Mouse (Mus musculus) cerebellum, adult 11-12 months (tissue): Measurements from ENCODE around the gene Apba3.

Experiments used
- DNase-seq: peaks from one replicate; pipeline ENCODE4 v3.0.0; 2022

The Apba3 gene

DNA sequence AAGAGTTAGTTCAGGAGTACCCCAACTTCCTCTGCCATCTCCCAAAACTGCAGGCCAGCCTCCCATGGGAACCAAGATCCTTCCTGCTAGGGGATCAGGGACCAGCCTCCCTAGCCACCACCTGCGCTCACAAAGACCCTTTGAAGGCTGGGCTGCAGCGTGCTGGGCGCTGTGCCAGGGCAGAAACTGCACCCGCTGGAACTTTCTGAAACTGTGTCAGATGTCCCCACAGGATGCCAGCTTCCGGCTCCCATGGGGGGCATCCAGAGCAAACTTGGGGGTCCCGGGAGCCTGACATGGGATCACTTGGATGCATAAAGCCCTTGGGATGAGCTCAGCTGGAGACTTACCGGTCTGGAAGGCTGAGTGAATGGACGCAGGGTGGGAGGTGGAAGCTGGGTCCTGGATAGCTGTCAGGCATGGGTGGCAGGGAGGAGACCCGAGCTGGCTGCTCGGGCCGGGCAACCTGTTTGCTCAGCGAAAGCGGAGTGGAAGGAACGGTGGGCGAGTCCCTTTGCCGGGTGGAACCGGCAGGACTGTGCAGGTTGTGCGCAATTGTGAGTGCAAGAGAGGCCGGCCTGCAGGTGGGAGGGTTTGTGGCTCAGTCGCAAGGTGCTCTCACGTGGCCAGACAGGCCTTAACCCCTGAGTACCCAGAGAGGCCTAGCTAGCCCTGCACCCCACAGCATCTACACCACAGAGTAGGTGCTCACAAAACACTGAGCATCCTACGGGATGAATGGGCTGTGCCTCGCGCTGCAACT, 24.1 kb downstream of the Apba3 start:
- DNase-seq: peak; percentile 74

DNA sequence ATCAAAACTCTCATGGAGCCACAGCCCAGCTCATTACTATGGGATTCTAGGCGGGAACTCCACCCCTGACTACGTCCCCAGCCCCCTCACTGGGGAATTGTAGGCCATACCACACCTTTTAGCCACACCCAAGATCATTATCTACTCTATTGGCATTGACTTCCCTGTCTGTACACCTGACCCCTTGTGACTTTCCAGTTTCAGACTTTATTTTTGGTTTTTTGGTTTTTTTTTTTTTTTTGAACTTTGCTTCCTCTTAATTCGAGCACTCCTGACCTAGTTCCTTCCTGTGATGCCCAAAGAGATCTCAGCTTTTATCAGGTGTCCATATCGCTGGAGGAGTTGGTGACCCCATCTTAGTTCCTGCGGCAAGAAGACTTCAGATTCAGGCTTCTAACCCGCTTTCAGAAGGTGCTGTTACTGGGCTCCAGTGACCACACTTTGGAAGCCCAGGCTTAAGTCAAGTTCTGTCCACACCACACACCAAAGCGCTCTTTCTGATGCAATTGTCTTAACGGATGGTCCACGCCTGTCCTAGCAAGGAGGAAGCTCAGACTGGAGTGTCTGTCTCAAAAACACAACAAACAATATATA, 24.8 kb downstream of the Apba3 start, which contains the start of gene Tjp3:
Gene Tjp3, minus strand, starts transcription at position 71 of the 594 bp plus-strand sequence.
- DNase-seq: peak; percentile 58

DNA sequence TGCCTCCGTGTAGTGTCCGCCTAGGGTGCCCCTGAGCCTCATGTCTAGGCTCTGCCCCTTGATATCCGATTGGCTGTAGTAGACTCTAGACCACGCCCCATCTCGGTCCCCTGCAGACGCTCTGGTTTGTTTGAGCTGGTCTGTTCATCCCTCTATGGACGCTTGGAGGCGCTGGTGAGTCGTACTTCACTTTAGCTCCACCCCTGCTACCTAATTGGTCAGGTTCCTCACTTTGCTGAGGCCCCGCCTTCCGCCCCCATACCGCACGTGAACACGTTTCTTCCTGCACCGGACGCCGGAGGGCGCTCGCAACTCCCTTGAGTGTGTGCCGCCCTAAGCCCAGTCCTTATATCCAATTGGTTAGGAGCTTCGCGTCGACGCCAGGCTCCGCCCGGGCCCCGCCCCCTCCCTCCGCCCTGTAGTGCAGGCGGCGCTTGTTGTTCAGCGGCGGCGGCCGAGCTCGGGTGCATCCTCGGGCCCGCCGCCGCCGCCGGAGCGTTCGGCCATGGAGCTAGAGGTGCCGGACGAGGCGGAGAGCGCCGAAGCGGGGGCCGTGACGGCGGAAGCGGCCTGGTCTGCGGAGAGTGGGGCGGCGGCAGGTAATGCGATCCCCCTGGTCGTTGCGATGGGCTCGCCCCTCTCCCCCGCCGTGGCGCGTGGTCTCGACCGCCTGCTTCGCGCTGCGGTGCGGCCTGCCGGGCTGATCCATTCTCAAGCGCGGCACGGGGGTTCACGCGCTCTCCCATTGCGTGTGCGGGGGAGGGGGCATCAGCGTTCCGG, 26.0 kb downstream of the Apba3 start, which contains the start of gene Pip5k1c:
Gene Pip5k1c, plus strand, starts transcription at position 410 of the 780 bp plus-strand sequence.
- peak; percentile 100 for DNase-seq

DNA sequence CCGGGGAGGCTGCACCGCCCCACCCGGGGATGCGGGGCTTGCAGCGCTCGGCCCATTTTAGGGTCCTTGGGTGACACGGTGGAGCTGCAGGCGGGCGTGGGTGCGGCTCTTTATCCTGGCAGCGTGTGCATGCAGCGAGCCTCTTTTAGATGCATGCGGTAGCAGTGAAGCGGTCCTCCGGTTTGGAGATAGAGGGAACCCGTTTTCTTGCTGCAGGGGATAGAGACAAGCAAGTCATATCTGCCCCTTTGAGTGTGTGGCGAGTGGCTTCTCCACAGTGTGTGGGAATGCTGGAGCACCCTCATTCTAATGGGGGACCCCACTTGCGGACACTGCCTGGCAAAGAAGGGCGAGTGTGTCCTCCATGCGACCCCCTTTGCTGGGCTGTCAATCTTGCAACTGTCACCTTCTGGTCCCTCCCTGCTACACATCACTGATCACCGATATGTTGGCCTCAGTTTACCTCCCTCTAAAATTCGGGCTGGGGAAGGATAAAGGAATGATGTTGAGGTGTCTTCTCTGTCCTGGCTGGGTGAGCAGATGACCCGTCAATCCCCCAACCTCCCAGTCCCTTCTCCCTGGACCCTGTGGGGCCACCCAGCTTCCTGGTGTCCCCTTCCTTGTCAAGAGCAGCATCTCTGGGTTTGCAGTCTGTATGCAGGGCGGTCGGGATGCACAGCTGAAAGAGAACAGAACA, 26.7 kb downstream of the Apba3 start:
- DNase-seq: no peak

DNA sequence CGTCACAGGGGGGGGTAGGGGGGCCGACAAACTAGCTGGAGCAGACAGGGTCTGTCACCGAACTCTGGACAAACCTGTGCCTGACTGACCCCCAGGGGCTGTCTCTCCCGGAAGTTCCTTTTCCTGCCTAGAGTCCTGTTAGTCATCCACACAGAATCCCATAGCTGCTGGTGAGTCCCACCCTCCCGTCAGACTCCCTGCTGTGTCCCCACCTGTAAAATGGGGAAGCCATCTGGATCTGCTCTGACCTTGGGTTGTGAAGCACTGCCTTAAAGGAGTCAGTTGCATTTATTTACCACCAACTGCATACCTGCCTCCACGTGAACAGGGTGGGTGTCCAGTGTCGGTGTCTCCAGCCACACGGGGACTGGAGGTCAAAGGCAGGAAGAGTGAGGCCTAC, 27.7 kb downstream of the Apba3 start:
- DNase-seq: peak; percentile 92

DNA sequence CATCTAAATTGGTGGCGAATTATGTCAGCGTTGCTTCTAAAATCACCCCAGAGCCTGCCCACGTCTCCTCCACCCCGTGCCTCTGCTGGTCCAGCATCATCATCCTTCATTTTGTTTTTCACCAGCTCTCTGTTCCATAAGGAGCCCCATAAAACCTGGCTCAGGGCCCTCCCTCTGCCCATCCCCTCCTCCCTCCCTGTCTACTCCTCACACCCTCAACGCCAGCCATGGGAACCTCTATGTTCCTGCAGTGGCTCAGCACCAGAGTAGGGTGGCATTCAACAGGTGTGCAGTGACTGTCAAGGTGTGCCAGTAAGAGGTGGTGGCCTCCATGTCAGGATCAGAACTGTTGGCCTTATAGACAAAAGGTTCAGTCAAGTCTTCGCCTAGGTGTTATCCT, 28.4 kb downstream of the Apba3 start:
- peak; percentile 75 for DNase-seq

DNA sequence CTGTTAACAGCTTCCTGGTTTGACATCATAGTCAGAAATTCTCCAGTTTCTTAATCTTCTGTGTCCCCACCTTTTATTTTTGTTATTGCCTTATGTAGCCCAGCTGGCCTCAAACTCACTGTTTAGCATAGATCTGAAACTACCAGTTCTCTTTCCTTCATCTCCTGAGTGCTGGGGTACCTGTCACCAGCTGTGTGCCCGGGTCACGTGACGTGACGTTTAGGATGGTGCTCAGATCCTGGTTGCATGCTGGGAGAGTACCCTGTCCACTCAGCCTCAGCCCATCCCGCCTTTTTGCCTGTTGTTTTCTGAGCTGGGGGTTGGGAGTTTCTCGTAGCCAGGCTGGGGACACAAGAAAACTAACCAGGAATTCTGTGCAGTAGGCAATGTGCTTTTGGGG, 30.5 kb downstream of the Apba3 start:
- DNase-seq: peak; percentile 42

DNA sequence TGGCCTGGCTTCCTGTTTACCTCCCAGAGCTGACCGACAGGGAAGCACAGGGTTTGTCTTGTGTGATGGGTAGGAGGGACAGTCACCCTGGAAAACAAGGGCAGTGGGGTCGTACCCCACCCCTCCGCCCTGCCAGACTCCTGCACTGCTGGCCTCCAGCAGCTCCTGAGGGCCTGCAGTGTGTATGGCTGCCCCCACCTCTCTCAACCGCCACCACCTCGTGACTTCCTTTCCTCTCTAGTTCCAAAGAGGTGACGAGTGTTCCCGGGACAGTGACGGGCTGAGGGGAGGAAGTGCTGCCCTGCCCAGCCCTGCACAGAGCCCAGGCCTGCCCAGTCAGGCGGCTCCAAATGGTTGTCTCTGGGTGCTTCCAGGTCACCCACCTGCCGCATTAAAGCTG, 31.1 kb downstream of the Apba3 start:
- DNase-seq: peak; percentile 54

DNA sequence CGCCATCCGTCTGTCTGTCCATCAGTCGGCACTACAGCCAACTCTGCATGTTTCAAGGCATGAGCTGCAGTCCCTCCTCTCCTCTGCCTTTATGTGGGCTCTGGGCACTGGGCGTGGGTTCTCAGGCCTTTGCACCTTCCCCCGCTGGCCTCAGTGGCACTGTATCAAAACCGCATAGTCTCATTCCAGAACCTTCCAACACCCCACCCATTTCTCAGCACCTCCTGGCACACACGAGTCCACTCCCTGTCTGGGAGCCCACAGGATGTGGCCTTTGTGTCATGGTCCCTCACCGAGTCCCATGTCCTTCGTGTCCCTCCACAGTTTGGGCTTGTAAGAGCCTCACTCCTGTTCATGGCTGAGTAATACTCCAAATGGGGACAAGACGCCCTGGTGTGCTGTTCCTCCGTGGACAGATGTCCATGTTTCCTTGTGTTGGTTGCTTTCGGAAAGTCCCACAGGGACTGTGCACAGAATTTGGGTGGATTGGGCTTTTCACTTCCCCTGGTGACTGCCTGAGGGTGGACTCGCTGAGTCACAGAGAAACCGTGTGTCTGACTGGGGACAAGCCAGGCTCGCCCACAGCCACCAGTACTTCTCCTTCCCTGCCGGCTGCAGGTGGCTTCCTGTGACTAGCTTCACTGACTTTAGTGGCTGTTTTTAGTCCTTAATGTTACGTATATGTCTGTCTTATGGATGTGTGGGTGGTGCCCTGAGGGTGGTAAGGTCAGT, 31.8 kb downstream of the Apba3 start:
- DNase-seq: peak; percentile 55

DNA sequence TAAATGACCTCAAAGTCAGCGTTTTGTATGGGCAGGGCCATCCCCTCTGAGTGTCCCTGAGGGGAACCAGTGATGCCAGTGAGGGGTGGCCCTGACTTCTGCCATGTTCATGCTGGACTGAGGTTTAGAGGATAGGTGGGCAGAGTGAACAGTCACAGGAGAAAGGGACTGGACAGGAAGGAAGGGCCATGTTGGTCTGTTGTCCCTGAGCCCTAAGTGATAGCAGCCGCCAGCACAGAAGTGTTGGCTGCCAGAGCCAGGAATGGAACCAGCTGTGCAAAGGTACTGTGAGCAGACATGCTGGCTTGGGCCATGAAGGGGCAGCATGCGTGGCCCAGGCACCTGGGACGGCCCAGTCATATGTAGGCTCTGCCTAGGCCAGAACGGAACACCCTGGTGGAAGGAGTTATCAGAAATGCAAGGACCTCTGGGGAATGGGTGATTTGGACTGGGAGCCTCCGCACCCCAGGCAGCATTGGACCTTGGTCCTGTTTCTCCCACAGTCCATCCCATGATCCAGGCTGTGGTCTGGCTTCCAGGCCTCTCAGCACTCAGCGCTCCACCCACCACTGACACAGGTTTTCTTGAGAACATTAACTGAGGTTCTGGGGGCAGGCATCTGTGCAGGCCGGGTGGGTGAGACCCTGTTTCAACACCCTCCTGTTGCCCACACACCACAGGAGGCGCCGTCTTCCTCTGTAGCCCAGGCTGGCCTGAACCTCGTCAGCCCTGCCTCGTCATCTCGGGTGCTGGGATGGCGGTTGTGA, 33.0 kb downstream of the Apba3 start:
- peak; percentile 56 for DNase-seq

DNA sequence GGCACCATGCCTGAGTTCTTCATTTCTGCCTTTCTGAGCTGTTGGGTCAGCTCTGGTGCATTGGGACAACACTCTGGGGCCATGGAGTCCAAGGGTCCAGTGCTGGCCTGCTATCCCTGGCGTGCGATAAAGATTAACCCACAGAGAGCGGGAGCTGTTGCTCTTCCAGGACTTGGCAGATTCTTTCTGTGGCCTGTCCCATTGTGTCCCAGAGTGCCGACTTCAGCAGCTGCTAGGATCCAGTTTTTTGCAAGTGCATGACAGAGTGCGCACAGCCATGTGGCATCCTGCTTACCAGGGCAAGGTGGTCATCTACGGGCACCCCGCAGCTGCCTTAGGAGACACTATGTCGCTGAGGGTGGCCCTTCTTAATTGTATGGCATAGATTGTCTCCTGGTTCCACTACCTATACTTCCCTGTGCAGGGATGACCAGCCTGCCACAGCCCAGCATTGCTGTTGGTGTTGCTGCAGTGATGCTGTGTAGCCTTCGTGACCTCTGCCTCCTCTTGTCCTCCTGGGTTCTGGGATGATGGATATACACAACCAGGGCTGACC, 33.7 kb downstream of the Apba3 start:
- DNase-seq: no peak

DNA sequence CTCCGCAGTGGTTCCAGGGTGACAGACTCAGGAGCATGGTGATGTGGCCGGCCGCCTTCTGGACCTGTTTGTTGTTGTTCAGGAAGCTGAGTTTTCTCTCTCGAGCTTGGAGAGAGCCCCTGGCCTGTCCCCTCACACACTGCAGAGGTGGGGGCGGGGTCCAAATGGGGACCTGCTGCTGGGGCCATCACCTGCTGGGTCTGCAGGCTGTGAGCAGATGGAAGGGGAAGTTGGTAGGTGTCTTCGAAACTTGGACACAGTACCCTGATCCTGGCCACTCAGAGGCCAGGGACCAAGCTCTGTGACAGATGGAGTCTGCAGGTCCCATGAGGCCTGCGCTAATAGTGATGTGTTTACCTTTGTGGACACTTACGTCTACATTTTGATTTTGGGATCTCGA, 34.6 kb downstream of the Apba3 start:
- peak; percentile 88 for DNase-seq

DNA sequence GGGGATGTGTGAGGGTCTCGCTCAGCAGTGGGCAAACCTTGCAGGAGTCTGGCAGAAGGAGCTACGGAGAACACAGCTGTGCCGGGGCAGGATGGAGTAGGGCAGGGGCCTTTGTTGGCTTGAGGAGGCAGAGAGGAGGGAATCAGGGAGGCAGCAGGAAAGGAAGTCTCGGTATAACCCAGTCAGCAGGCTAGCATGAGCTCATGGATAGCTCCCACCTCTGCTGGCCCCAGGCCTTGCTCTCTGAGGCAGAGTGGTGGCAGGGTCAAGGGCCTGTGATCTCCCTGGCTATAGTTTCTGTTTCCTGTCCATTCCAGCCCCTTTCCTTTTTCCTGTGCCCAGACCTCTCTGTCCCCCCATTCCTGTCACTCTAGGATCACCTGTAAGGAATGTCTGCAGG, 35.5 kb downstream of the Apba3 start:
- DNase-seq: no peak

DNA sequence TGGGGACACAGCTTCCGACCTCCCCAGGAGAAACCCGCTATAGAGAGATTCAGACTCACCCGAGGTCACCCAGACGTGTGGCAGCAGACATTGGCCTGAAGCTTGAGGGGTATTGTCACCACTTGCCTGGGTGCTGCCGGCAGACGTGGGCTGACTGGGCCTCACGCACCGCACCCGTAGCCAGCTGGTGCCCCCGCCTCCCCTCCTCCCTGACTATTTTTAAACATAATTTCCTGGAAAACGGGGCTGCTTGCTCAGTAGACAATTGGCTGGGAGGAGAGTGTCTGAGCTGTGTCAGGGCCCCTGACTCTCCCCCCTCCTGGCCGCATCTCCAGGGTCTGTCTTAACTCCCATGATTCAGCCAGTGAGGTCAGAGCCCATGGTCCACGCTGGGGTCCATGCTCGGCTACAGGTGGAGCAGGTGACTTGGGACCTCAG, 36.0 kb downstream of the Apba3 start:
- peak; percentile 61 for DNase-seq

DNA sequence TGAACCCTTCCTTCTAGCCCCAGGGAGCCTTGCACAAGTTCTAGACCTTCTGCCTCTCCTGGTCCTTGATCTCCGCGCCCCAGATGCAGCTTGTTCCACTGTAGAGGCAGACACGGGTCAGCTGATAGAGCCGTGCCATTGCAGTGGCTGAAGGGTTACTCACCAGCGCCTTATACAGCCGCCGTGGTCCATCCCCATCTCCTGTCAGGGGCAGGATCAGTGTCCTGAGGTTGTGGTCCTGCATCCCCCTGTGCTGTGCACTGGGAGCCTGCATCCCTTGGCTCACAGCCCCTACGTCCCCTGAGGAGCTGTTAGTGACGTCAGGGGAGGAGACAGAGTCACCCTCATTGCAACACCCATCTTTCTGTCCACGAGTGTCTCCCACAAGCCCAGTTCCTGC, 36.5 kb downstream of the Apba3 start:
- DNase-seq: peak; percentile 60

DNA sequence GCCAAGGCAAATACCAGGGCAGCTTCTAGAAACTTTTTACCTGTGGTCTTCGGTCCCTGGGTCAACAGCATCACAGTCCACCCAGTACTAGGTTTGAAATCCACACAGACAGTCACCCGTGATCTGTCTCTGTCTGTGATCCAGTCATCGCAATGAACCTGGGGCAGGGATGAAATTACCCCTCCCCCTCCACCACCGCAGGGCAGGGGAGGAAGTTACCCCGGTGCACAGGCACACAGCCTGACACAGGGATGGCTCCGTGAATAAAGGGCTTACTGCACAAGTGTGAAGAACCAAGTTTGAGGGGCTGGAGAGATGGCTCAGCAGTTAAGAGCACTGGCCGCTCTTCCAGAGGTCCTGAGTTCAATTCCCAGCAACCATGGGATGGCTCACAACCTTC, 37.0 kb downstream of the Apba3 start:
- no peak for DNase-seq

DNA sequence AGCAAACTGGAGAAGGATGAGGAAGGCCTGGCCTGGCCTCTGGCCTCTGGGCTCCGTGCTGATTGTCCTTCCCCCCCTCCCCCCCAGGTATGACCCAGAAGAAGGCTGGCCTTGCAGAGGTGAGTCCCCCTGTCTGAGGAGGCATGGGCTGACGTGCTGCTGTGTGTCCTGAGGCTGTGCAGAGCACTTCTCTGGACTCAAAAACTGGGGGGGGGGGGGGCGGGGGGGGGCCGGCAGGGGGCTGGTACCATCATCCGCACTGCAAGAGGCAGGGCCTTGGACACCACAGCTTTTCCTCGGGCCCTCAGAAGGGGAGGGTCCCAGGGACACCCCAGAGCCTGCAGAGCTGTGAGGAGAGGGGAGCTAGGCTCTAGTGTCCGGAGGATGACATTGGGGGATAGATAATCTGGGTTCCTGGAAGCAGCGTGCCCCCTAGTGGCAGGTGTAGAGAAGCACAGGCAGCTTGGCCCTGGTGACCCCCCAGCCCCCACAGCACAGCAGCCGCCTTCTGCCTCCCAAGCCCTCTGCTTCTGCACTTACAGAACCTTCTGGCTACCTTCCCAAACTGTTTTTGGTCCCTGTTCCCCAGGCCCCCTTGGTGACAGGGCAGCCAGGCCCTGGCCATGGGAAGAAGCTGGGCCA, 38.0 kb downstream of the Apba3 start:
- peak; percentile 80 for DNase-seq

DNA sequence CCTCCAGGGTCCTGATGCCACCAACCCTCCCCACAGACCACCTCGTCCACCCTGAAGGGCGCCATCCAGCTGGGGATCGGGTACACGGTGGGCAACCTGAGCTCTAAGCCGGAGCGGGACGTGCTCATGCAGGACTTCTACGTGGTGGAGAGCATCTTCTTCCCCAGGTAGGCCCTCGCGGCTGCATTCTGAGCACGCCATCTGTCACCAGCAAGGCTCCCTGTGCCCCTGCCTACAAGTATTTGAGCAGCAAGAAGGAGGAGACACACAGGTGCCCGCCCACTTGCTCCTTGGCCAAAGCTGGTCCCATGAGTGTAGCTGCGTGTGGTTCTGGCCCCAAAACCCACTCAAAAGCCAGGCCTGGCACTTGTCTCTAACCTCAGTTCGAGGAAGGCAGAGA, 38.9 kb downstream of the Apba3 start:
- peak; percentile 76 for DNase-seq

DNA sequence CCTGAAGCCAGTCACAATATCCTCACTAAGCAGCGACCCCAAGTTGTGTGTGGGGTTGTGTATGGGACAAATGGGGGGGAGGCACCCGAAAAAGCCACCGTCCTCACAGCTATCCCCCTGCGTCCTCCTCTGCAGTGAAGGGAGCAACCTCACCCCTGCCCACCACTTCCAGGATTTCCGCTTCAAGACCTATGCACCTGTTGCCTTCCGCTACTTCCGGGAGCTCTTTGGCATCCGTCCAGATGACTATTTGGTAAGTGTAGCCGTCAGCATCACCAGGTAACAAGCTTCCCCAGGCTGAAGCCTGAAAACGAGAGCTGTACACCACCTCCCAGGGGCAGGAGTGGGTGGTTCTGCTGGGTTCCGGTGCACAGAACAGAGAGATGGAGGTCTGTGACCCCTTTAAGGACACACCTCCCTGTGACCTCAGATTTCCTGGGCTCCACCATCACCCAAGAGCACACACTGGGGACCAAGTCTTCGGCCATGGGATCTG, 39.5 kb downstream of the Apba3 start:
- peak; percentile 60 for DNase-seq
